9 mouse cellular contexts compared by ENCODE assay signal in the genomic region with DNA sequence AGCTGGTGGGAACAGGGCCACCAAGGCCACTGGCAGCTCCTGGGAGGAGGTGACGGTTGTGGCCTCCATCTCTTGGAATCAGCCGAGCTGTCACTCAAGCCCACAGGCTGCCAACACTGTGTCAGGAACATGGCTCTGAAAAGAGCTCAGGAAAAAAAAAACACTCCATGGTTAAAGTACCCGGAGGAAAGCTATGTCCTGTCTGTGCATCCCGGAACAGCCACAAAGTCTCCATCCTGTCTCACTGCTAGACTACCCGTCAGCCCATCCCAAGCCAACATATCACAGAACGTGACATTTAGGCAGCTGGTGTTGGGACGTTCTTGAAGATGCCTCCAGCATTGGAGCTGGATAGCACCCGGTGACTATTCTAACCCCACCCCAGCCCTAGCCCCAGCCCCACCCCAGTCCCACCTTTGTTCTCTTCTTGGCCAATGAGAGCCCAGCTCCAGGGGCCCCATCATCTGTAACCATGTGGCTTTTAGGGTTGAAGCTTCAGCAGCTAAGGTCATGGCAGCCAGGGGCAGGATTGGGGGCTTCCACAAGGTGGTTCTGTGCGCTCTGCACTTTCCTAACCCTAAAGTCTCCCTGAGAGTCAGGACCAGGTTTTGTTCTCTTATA. TPM values are rescaled to one million over a fixed set of nuclear protein-coding genes. Genes with fewer than 3 reads are reported as not detected.
DNase-seq lines count a peak whose midpoint lies in the region; ATAC-seq lines count a peak whose summit lies in the region.
"Had no signal": no experiment of that assay in that cellular context is flagged by ENCODE, and none has a peak within 500 bp of the region (broad histone marks: within the 10 kb centered on the region; RNA-seq: fewer than 3 reads in every experiment).

No protein-coding gene starts in this region.

- H3K27ac ChIP-seq in limb, embryonic 11.5 days (replicated peaks; ENCODE audit: low read depth, low read length): no peak overlapping the region
- H3K27ac ChIP-seq: liver, embryonic 15.5 days had no signal

- H3K9ac ChIP-seq in limb, embryonic 11.5 days (ENCODE audit: low read length): no peak overlapping the region
- H3K9ac ChIP-seq: liver, embryonic 15.5 days had no signal

- H3K9me3 ChIP-seq in megakaryocyte, embryonic 14.5 days: no peaks in the 10 kb centered on the region
- H3K9me3 ChIP-seq in limb, embryonic 11.5 days (ENCODE audit: control insufficient read depth, low read length): no peaks in the 10 kb centered on the region
- H3K9me3 ChIP-seq: liver, embryonic 15.5 days had no signal

- peaks cover 85% of the 10 kb centered on the region for H3K27me3 ChIP-seq in megakaryocyte, embryonic 14.5 days (replicated peaks)
- no peaks in the 10 kb centered on the region for H3K27me3 ChIP-seq in limb, embryonic 11.5 days (ENCODE audit: control insufficient read depth, insufficient read depth, low read length)

- H3K36me3 ChIP-seq in megakaryocyte, embryonic 14.5 days (replicated peaks; ENCODE audit: low read length): no peaks in the 10 kb centered on the region
- H3K36me3 ChIP-seq in limb, embryonic 11.5 days (ENCODE audit: control insufficient read depth, insufficient read depth, low read length): no peaks in the 10 kb centered on the region; the same call in 1 of the 2 replicates
- H3K36me3 ChIP-seq: liver, embryonic 15.5 days had no signal

- peaks cover 66% of the 10 kb centered on the region for H3K4me1 ChIP-seq in megakaryocyte, embryonic 14.5 days
- peaks cover 20% of the 10 kb centered on the region for H3K4me1 ChIP-seq in limb, embryonic 11.5 days (ENCODE audit: control insufficient read depth, insufficient read depth, low read length)

- H3K4me3 ChIP-seq in megakaryocyte, embryonic 14.5 days (replicated peaks): peak overlapping the region; percentile 66
- no peak overlapping the region for H3K4me3 ChIP-seq in limb, embryonic 11.5 days (ENCODE audit: low read depth, low read length)
- H3K4me3 ChIP-seq: liver, embryonic 15.5 days had no signal

- WGBS in limb, embryonic 11.5 days: 66% methylated on average over 9 of the region's 9 CpGs

- no peak overlapping the region for H3K4me2 ChIP-seq in limb, embryonic 11.5 days (ENCODE audit: low read depth, severe bottlenecking)
- H3K4me2 ChIP-seq: liver, embryonic 15.5 days had no signal

- peak; percentile 42 to 55 for DNase-seq in adrenal gland, postnatal 36 days
- DNase-seq in limb, embryonic 11.5 days (ENCODE audit: low spot score): peak; percentile 67
- peak; percentile 74 for DNase-seq in thymus, postnatal 25 days
- no peak for DNase-seq in right cerebral cortex, adult 18-20 months
- no peak for DNase-seq in right cerebral cortex, postnatal 4 days
- no peak for DNase-seq in testis, postnatal 10 days (ENCODE audit: low spot score)

- ATAC-seq in megakaryocyte, adult 5-6 weeks (ENCODE audit: poor library complexity, severe bottlenecking): no peak
- no peak for ATAC-seq in limb, embryonic 11.5 days (ENCODE audit: insufficient number of reproducible peaks, low FRiP score, low TSS enrichment, low read depth)

RNA-seq across cellular contexts. Expression of gene Cdc42ep4, which starts 51.8 kb away (rescaled TPM):
- 2.9 and 9.4 TPM in 2 replicates for polyA plus RNA-seq in megakaryocyte, embryonic 14.5 days (2012; ENCODE audit: insufficient read depth, low replicate concordance)
- 14.0 and 20.1 TPM in 2 replicates for total RNA-seq in megakaryocyte, adult 5-6 weeks (2015)
- 26.9 and 27.8 TPM in 2 replicates for total RNA-seq in megakaryocyte, adult 5-6 weeks (2017)
- 100 to 1,000 TPM; 128 to 136 TPM for total RNA-seq in adrenal gland, postnatal 36 days (2021)
- polyA plus RNA-seq in limb, embryonic 11.5 days (2014; fragmentation: Nextera tagmentation; extraction: Ambion mirVana): 74.3 and 75.4 TPM in 2 replicates

Comparison
In these comparisons a context has a peak if more than half of its experiments do, and no peak if none do; other contexts are left out.
1. DNase-seq: peak in adrenal gland, postnatal 36 days (2 of 2), limb, embryonic 11.5 days (single experiment) and thymus, postnatal 25 days (single experiment); none in right cerebral cortex, adult 18-20 months (single experiment), right cerebral cortex, postnatal 4 days (single experiment) and testis, postnatal 10 days (single experiment).
2. RNA of gene Cdc42ep4, which starts 51.8 kb away (total RNA-seq): 128 to 136 TPM in adrenal gland, postnatal 36 days; 14.0 to 27.8 TPM in megakaryocyte, adult 5-6 weeks; every median in the first group is over 4 times any median in the second.